ENCODE assay signal across 23 mouse cellular contexts in genomic region chr9:47987266-47987665, GRCm38 (mm10).
"Had no signal": no experiment of that assay in that cellular context is flagged by ENCODE, and none has a peak within 500 bp of the region (broad histone marks: within the 10 kb centered on the region; RNA-seq: fewer than 3 reads in every experiment).

No protein-coding gene starts in this region.

- H3K36me3 ChIP-seq: heart, embryonic 10.5 days; heart, embryonic 12.5 days; hindbrain, embryonic 13.5 days; hindbrain, embryonic 15.5 days; kidney, embryonic 15.5 days; limb, embryonic 13.5 days; limb, embryonic 15.5 days; liver, embryonic 12.5 days had no signal

- H3K4me2 ChIP-seq: heart, embryonic 12.5 days; hindbrain, embryonic 13.5 days; hindbrain, embryonic 15.5 days; kidney, embryonic 15.5 days; limb, embryonic 13.5 days; limb, embryonic 15.5 days; liver, embryonic 12.5 days had no signal

- ATAC-seq: intestine, embryonic 16.5 days; liver, embryonic 12.5 days had no signal

- DNase-seq: gastrocnemius, postnatal 14 days; gastrocnemius, postnatal 36 days; heart, adult 18-20 months; heart, postnatal 10 days; kidney, adult 11 months; kidney, adult 2 months; kidney, adult 9 months; kidney, postnatal 14 days; kidney, postnatal 36 days; layer of hippocampus, adult 9-11 months; layer of hippocampus, postnatal 36 days; lung, adult 18-20 months had no signal

- H3K4me1 ChIP-seq: heart, embryonic 10.5 days; heart, embryonic 12.5 days; kidney, embryonic 15.5 days; limb, embryonic 13.5 days; limb, embryonic 15.5 days; liver, embryonic 12.5 days had no signal

- H3K27ac ChIP-seq: heart, embryonic 10.5 days; hindbrain, embryonic 13.5 days; hindbrain, embryonic 15.5 days; kidney, embryonic 15.5 days; kidney, postnatal 0 days; limb, embryonic 13.5 days; limb, embryonic 15.5 days; liver, embryonic 12.5 days; liver, embryonic 14.5 days had no signal

- H3K9ac ChIP-seq: heart, embryonic 12.5 days; hindbrain, embryonic 13.5 days; hindbrain, embryonic 15.5 days; kidney, embryonic 15.5 days; limb, embryonic 13.5 days; limb, embryonic 15.5 days; liver, embryonic 12.5 days; liver, embryonic 14.5 days had no signal

- H3K27me3 ChIP-seq: heart, embryonic 12.5 days; hindbrain, embryonic 15.5 days; kidney, embryonic 15.5 days; limb, embryonic 13.5 days; limb, embryonic 15.5 days; liver, embryonic 12.5 days had no signal

- H3K9me3 ChIP-seq: heart, embryonic 10.5 days; hindbrain, embryonic 13.5 days; hindbrain, embryonic 15.5 days; kidney, embryonic 15.5 days; limb, embryonic 13.5 days; limb, embryonic 15.5 days; liver, embryonic 12.5 days had no signal

- H3K4me3 ChIP-seq: heart, embryonic 10.5 days; heart, embryonic 12.5 days; hindbrain, embryonic 13.5 days; hindbrain, embryonic 15.5 days; kidney, embryonic 15.5 days; limb, embryonic 13.5 days; limb, embryonic 15.5 days; liver, embryonic 12.5 days had no signal
